Mouse (Mus musculus): ENCODE results near the gene Yipf3. TPM values are rescaled to one million over a fixed set of nuclear protein-coding genes. Genes with fewer than 3 reads are reported as not detected.

The Yipf3 gene
- total and polyA plus RNA-seq, 2 experiments from 2014 or later = 16.0 to 68.5 TPM

- no peak for ATAC-seq (ENCODE audit: insufficient read depth, low read depth)
- peaks cover 87% of the 10 kb centered on the region for H3K36me3 ChIP-seq (replicated peaks; ENCODE audit: control insufficient read depth, insufficient read depth, low read length)
- 95% methylated on average over 3 of the region's 3 CpGs for WGBS
These were observed 37.3 kb upstream of the Yipf3 start for GRCm38 (mm10) chr17:46210550-46210949.

GRCm38 (mm10) chr17:46221601-46222000 lies 26.3 kb upstream of the Yipf3 start:
- ATAC-seq (ENCODE audit: insufficient read depth, low read depth) = no peak
- Histone ChIP-seq H3K9me3 (replicated peaks; ENCODE audit: control insufficient read depth, low read length) (no peaks in the 10 kb centered on the region), H3K9ac (replicated peaks; ENCODE audit: low read depth, low read length) (no peak overlapping the region), H3K27ac (ENCODE audit: low read depth) (no peak overlapping the region), H3K4me3 (ENCODE audit: low read depth, low read length) (no peak overlapping the region), H3K27me3 (ENCODE audit: control insufficient read depth, insufficient read depth, low read length) (no peaks in the 10 kb centered on the region), H3K4me1 (ENCODE audit: control insufficient read depth, insufficient read depth) (no peaks in the 10 kb centered on the region), H3K4me2 (ENCODE audit: low read depth, low read length) (no peak overlapping the region), H3K36me3 (replicated peaks; ENCODE audit: control insufficient read depth, insufficient read depth, low read length) (peaks cover 96% of the 10 kb centered on the region)
- DNase-seq (ENCODE audit: low spot score) = no peak
- 77% methylated on average over 3 of the region's 3 CpGs for WGBS
- no peak for TF ChIP-seq CTCF (IDR thresholded peaks at IDR 0.05; ENCODE audit: low read depth)
- no peak for TF ChIP-seq EP300 (IDR thresholded peaks at IDR 0.05; ENCODE audit: low read depth)

More at GRCm38 (mm10) chr17:46210550-46210949, 37.3 kb upstream of the Yipf3 start:
- Histone ChIP-seq H3K4me2 (ENCODE audit: low read depth, low read length) (no peak overlapping the region), H3K27ac (ENCODE audit: low read depth) (no peak overlapping the region), H3K9ac (replicated peaks; ENCODE audit: low read depth, low read length) (no peak overlapping the region), H3K27me3 (ENCODE audit: control insufficient read depth, insufficient read depth, low read length) (no peaks in the 10 kb centered on the region), H3K9me3 (replicated peaks; ENCODE audit: control insufficient read depth, low read length) (no peaks in the 10 kb centered on the region), H3K4me3 (ENCODE audit: low read depth, low read length) (no peak overlapping the region), H3K4me1 (ENCODE audit: control insufficient read depth, insufficient read depth) (no peaks in the 10 kb centered on the region)
- no peak for TF ChIP-seq EP300 (IDR thresholded peaks at IDR 0.05; ENCODE audit: low read depth)
- TF ChIP-seq CTCF (IDR thresholded peaks at IDR 0.05; ENCODE audit: low read depth) = no peak
- DNase-seq (ENCODE audit: low spot score) = no peak

- 90% methylated on average over 7 of the region's 7 CpGs for WGBS
- Histone ChIP-seq H3K4me3 (ENCODE audit: low read depth, low read length) (no peak overlapping the region), H3K4me1 (ENCODE audit: control insufficient read depth, insufficient read depth) (no peaks in the 10 kb centered on the region), H3K9ac (replicated peaks; ENCODE audit: low read depth, low read length) (no peak overlapping the region), H3K27me3 (ENCODE audit: control insufficient read depth, insufficient read depth, low read length) (no peaks in the 10 kb centered on the region), H3K4me2 (ENCODE audit: low read depth, low read length) (no peak overlapping the region), H3K36me3 (replicated peaks; ENCODE audit: control insufficient read depth, insufficient read depth, low read length) (peaks cover 89% of the 10 kb centered on the region), H3K9me3 (replicated peaks; ENCODE audit: control insufficient read depth, low read length) (no peaks in the 10 kb centered on the region), H3K27ac (ENCODE audit: low read depth) (no peak overlapping the region)
- ATAC-seq (ENCODE audit: insufficient read depth, low read depth) (no peak), DNase-seq (ENCODE audit: low spot score) (no peak)
- TF ChIP-seq EP300 (IDR thresholded peaks at IDR 0.05; ENCODE audit: low read depth) (no peak), CTCF (IDR thresholded peaks at IDR 0.05; ENCODE audit: low read depth) (no peak)
These were observed 20.3 kb upstream of the Yipf3 start for GRCm38 (mm10) chr17:46227576-46227975.

- no peak overlapping the region for H3K27ac ChIP-seq (ENCODE audit: low read depth)
- DNase-seq (ENCODE audit: low spot score) = no peak
- peaks cover 73% of the 10 kb centered on the region for H3K36me3 ChIP-seq (replicated peaks; ENCODE audit: control insufficient read depth, insufficient read depth, low read length)
- 81% methylated on average over 1 of the region's 1 CpGs for WGBS
- TF ChIP-seq CTCF (IDR thresholded peaks at IDR 0.05; ENCODE audit: low read depth) (no peak), EP300 (IDR thresholded peaks at IDR 0.05; ENCODE audit: low read depth) (no peak)
- no peaks in the 10 kb centered on the region for H3K9me3 ChIP-seq (replicated peaks; ENCODE audit: control insufficient read depth, low read length)
- H3K27me3 ChIP-seq (ENCODE audit: control insufficient read depth, insufficient read depth, low read length) = no peaks in the 10 kb centered on the region
- no peak overlapping the region for H3K9ac ChIP-seq (replicated peaks; ENCODE audit: low read depth, low read length)
- no peaks in the 10 kb centered on the region; the same call in 1 of the 2 replicates for H3K4me1 ChIP-seq (ENCODE audit: control insufficient read depth, insufficient read depth)
- H3K4me2 ChIP-seq (ENCODE audit: low read depth, low read length) = no peak overlapping the region
- no peak for ATAC-seq (ENCODE audit: insufficient read depth, low read depth)
- no peak overlapping the region for H3K4me3 ChIP-seq (ENCODE audit: low read depth, low read length)
These were observed 11.8 kb upstream of the Yipf3 start for GRCm38 (mm10) chr17:46236067-46236466.

- TF ChIP-seq EP300 (IDR thresholded peaks at IDR 0.05; ENCODE audit: low read depth) (no peak), CTCF (IDR thresholded peaks at IDR 0.05; ENCODE audit: low read depth) (no peak)
- H3K27me3 ChIP-seq (ENCODE audit: control insufficient read depth, insufficient read depth, low read length) = no peaks in the 10 kb centered on the region
- WGBS = 82% methylated on average over 6 of the region's 6 CpGs
- H3K27ac ChIP-seq (ENCODE audit: low read depth) = no peak overlapping the region
- peaks cover 76% of the 10 kb centered on the region for H3K36me3 ChIP-seq (replicated peaks; ENCODE audit: control insufficient read depth, insufficient read depth, low read length)
- no peaks in the 10 kb centered on the region; the same call in 1 of the 2 replicates for H3K4me1 ChIP-seq (ENCODE audit: control insufficient read depth, insufficient read depth)
- no peaks in the 10 kb centered on the region for H3K9me3 ChIP-seq (replicated peaks; ENCODE audit: control insufficient read depth, low read length)
- H3K4me3 ChIP-seq (ENCODE audit: low read depth, low read length) = no peak overlapping the region
- ATAC-seq (ENCODE audit: insufficient read depth, low read depth) (no peak), DNase-seq (ENCODE audit: low spot score) (no peak)
- no peak overlapping the region for H3K9ac ChIP-seq (replicated peaks; ENCODE audit: low read depth, low read length)
- H3K4me2 ChIP-seq (ENCODE audit: low read depth, low read length) = no peak overlapping the region
These were observed 10.8 kb upstream of the Yipf3 start for GRCm38 (mm10) chr17:46237079-46237478.

- H3K27ac ChIP-seq (ENCODE audit: low read depth) = no peak overlapping the region
- WGBS = 67% methylated on average over 5 of the region's 5 CpGs
- TF ChIP-seq EP300 (IDR thresholded peaks at IDR 0.05; ENCODE audit: low read depth) (no peak), CTCF (IDR thresholded peaks at IDR 0.05; ENCODE audit: low read depth) (no peak)
- no peaks in the 10 kb centered on the region for H3K27me3 ChIP-seq (ENCODE audit: control insufficient read depth, insufficient read depth, low read length)
- ATAC-seq (ENCODE audit: insufficient read depth, low read depth) (no peak), DNase-seq (ENCODE audit: low spot score) (no peak)
- H3K9ac ChIP-seq (replicated peaks; ENCODE audit: low read depth, low read length) = no peak overlapping the region
- H3K36me3 ChIP-seq (replicated peaks; ENCODE audit: control insufficient read depth, insufficient read depth, low read length) = peaks cover 80% of the 10 kb centered on the region
- no peak overlapping the region for H3K4me2 ChIP-seq (ENCODE audit: low read depth, low read length)
- no peaks in the 10 kb centered on the region; the same call in 1 of the 2 replicates for H3K4me1 ChIP-seq (ENCODE audit: control insufficient read depth, insufficient read depth)
- no peaks in the 10 kb centered on the region for H3K9me3 ChIP-seq (replicated peaks; ENCODE audit: control insufficient read depth, low read length)
- H3K4me3 ChIP-seq (ENCODE audit: low read depth, low read length) = no peak overlapping the region
These were observed 10.4 kb upstream of the Yipf3 start for GRCm38 (mm10) chr17:46237480-46237879.
